ENCODE assay signal across 25 mouse cellular contexts in genomic region chr9:115358421-115358820, GRCm38 (mm10). TPM values are rescaled to one million over a fixed set of nuclear protein-coding genes. Genes with fewer than 3 reads are reported as not detected.
DNase-seq lines count a peak whose midpoint lies in the region; ATAC-seq and TF ChIP-seq lines count a peak whose summit lies in the region.
"Had no signal": no experiment of that assay in that cellular context is flagged by ENCODE, and none has a peak within 500 bp of the region (broad histone marks: within the 10 kb centered on the region; RNA-seq: fewer than 3 reads in every experiment).

No protein-coding gene starts in this region.

- H3K9me3 ChIP-seq in intestine, postnatal 0 days (ENCODE audit: control insufficient read depth) = no peaks in the 10 kb centered on the region
- H3K9me3 ChIP-seq: forebrain, embryonic 10.5 days; forebrain, embryonic 13.5 days; heart, embryonic 10.5 days had no signal

- H3K4me2 ChIP-seq in intestine, postnatal 0 days (replicated peaks; ENCODE audit: low read depth) = no peak overlapping the region
- H3K4me2 ChIP-seq: forebrain, embryonic 13.5 days; heart, embryonic 13.5 days; hindbrain, embryonic 14.5 days had no signal

- peak; percentile 57 for ATAC-seq in megakaryocyte, adult 5-6 weeks (ENCODE audit: poor library complexity, severe bottlenecking)
- peak; percentile 39; the same call in 1 of the 2 replicates for ATAC-seq in neutrophil, adult 5-6 weeks (ENCODE audit: extremely low read depth, insufficient number of reproducible peaks, low FRiP score, poor library complexity, severe bottlenecking)
- no peak for ATAC-seq in intestine, postnatal 0 days
- ATAC-seq: activated CD4-positive, CD25-positive, alpha-beta regulatory T cell, adult 4 months; CD4-positive, CD25-positive, alpha-beta regulatory T cell, adult 4 months; forebrain, embryonic 13.5 days; forebrain, embryonic 16.5 days; hindbrain, postnatal 0 days had no signal

- peak; percentile 79 for DNase-seq in heart, adult 11 months
- no peak for DNase-seq in heart, adult 9 months (ENCODE audit: low spot score in 2 of 2)
- no peak for DNase-seq in thymus, postnatal 10 days (ENCODE audit: low spot score in 2 of 2)
- DNase-seq in frontal cortex, postnatal 36 days (ENCODE audit: low spot score in 2 of 2) = no peak
- DNase-seq: adrenal gland, postnatal 10 days; adrenal gland, postnatal 36 days; cerebellum, adult 18-20 months; cerebellum, adult 9-10 months; cerebellum, postnatal 14 days; gastrocnemius, postnatal 36 days; heart, adult 18-20 months; heart, postnatal 14 days; heart, postnatal 4 days had no signal

- H3K36me3 ChIP-seq in intestine, postnatal 0 days (ENCODE audit: control insufficient read depth, insufficient read depth) = no peaks in the 10 kb centered on the region; the same call in 1 of the 2 replicates
- H3K36me3 ChIP-seq: forebrain, embryonic 10.5 days; heart, embryonic 10.5 days; heart, embryonic 13.5 days had no signal

- H3K27me3 ChIP-seq in intestine, postnatal 0 days (replicated peaks; ENCODE audit: control insufficient read depth, insufficient read depth, low read length) = no peaks in the 10 kb centered on the region
- H3K27me3 ChIP-seq: forebrain, embryonic 13.5 days; heart, embryonic 13.5 days had no signal

- 0 out of 2 replicates have a peak, but pooled peaks cover 3% of the 10 kb centered on the region for H3K4me1 ChIP-seq in intestine, postnatal 0 days (replicated peaks; ENCODE audit: control insufficient read depth, insufficient read depth, low read length)
- H3K4me1 ChIP-seq: forebrain, embryonic 13.5 days had no signal

- H3K4me3 ChIP-seq in intestine, postnatal 0 days (ENCODE audit: low read depth, low read length) = no peak overlapping the region
- H3K4me3 ChIP-seq: forebrain, embryonic 10.5 days; forebrain, embryonic 13.5 days; heart, embryonic 10.5 days; heart, embryonic 13.5 days had no signal

- no peak for TF ChIP-seq CTCF in intestine, postnatal 0 days (IDR thresholded peaks at IDR 0.05; ENCODE audit: low read depth)

- WGBS in intestine, postnatal 0 days = 93% methylated on average over 2 of the region's 2 CpGs

- no peak overlapping the region for H3K9ac ChIP-seq in intestine, postnatal 0 days (ENCODE audit: low read depth, low read length)
- H3K9ac ChIP-seq: forebrain, embryonic 13.5 days; heart, embryonic 13.5 days; hindbrain, embryonic 14.5 days had no signal

- no peak overlapping the region for H3K27ac ChIP-seq in intestine, postnatal 0 days (ENCODE audit: low read depth, low read length)
- H3K27ac ChIP-seq: forebrain, embryonic 10.5 days; forebrain, embryonic 13.5 days; heart, embryonic 10.5 days; heart, embryonic 13.5 days; hindbrain, embryonic 14.5 days; hindbrain, postnatal 0 days had no signal

RNA-seq across cellular contexts. Expression of gene Stt3b, which starts 48.2 kb away (rescaled TPM):
- 75.4 and 78.1 TPM in 2 replicates for total RNA-seq in megakaryocyte, adult 5-6 weeks (2015)
- total RNA-seq in megakaryocyte, adult 5-6 weeks (2017) = 54.8 and 61.1 TPM in 2 replicates
- 86.2 and 95.1 TPM in 2 replicates for total RNA-seq in neutrophil, adult 5-6 weeks (2017)
- polyA plus RNA-seq in intestine, postnatal 0 days (2015; fragmentation: Nextera tagmentation; extraction: Ambion mirVana) = 51.5 and 54.1 TPM in 2 replicates
